Mouse (Mus musculus) hindbrain, embryonic 16.5 days (tissue): ENCODE results near the gene Ubn1. TPM values are rescaled to one million over a fixed set of nuclear protein-coding genes. Genes with fewer than 3 reads are reported as not detected.

Experiments used
- ATAC-seq: fragments of 200-750 bp; cut with Nextera tagmentation; 2 replicates; pipeline ENCODE4 v1.8.0; 2017; ENCODE audit warnings: moderate TSS enrichment, moderate library complexity
- H3K27ac ChIP-seq: fragments of 300-500 bp; sonication (generic); 2 replicates; pipeline ENCODE4 v1.5.1; 2014; ENCODE audit warnings: low read depth, mild to moderate bottlenecking, control low read depth, low read length, moderate library complexity
- H3K27me3 ChIP-seq: fragments of 300-500 bp; sonication (generic); replicated peaks from 2 replicates; pipeline ENCODE4 v1.6.1; 2014; ENCODE audit warnings: low read length; ENCODE audit not compliant: control insufficient read depth, insufficient read depth
- H3K36me3 ChIP-seq: fragments of 300-500 bp; sonication (generic); 2 replicates; pipeline ENCODE4 v1.6.1; 2014; ENCODE audit warnings: mild to moderate bottlenecking, low read length, moderate library complexity, mixed read lengths; ENCODE audit not compliant: control insufficient read depth, insufficient read depth
- H3K4me1 ChIP-seq: fragments of 300-500 bp; sonication (generic); 2 replicates; pipeline ENCODE4 v1.6.1; 2014; ENCODE audit warnings: low read depth, low read length; ENCODE audit not compliant: control insufficient read depth, insufficient read depth
- H3K4me2 ChIP-seq: fragments of 300-500 bp; sonication (generic); 2 replicates; pipeline ENCODE4 v1.6.1; 2014; ENCODE audit warnings: mild to moderate bottlenecking, low read length, control low read depth, moderate library complexity
- H3K4me3 ChIP-seq: fragments of 300-500 bp; sonication (generic); 2 replicates; pipeline ENCODE4 v1.5.1; 2014; ENCODE audit warnings: mild to moderate bottlenecking, low read length, control low read depth, moderate library complexity
- H3K9ac ChIP-seq: fragments of 300-500 bp; sonication (generic); 2 replicates; pipeline ENCODE4 v1.6.1; 2014; ENCODE audit warnings: low read depth, mild to moderate bottlenecking, control low read depth, low read length, moderate library complexity
- H3K9me3 ChIP-seq: fragments of 300-500 bp; sonication (generic); 2 replicates; pipeline ENCODE4 v1.6.1; 2014; ENCODE audit warnings: mild to moderate bottlenecking, low read length, moderate library complexity; ENCODE audit not compliant: control insufficient read depth
- WGBS: fragments of 180-500 bp; shearing (Covaris S2); extraction: QIAGEN DNeasy Blood & Tissue Kit; methylation state at CpG from one replicate; pipeline ENCODE4 v1.1.7; 2014; 5-methylcytosine and 5-hydroxymethylcytosine counted together
- polyA plus RNA-seq: library from polyadenylated mRNA; unstranded; fragments of >200 nt; fragmentation: Nextera tagmentation; extraction: Ambion mirVana; gene quantifications from 2 replicates; pipeline ENCODE4 v1.2.1, GENCODE M21; 2015

Gene Ubn1
- polyA plus RNA-seq, 1 experiment from 2014 or later: 9.0 TPM

DNA sequence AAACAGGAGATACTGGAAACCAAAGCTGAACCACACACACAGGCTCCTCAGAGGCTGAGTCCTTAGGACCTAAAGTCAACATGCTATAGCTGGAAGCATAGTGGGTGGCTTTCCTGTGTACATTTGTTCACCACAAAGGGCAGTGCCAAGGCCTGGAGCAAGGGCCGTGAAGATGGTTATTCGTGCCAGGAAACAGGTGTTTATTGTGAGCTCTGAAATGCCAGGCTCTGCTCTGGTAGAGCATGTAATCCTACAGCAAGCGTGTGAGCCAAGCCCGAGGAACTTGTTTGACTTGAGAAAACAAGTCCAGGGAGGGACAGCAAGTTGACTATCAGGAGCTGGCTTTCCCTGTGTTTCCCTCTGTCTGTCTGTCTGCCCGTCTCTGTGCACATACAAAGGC, 43.4 kb downstream of the Ubn1 start:
- H3K9me3 ChIP-seq: no peaks in the 10 kb centered on the region
- WGBS: 92% methylated on average over 5 of the region's 5 CpGs

DNA sequence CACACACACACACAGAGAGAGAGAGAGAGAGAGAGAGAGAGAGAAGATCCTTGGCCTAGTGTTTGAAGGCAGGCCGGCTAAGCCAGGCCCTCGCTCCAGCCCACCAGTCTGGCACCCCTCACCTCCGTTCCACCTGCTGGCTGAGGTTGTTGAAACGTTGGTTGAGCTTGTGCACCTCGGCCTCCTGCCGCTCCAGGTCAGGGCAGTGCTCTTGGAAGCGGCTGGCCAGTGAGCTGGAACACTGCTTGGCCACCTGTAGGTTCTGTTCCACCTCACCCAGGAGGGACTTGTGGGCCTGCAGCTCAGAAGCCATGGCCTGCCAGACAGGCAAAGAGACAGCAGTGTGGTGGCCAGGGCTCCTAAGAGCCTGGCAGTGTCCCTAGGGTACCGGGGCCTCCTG, 46.6 kb downstream of the Ubn1 start:
- H3K36me3 ChIP-seq: no peaks in the 10 kb centered on the region
- no peaks in the 10 kb centered on the region for H3K9me3 ChIP-seq
- no peak overlapping the region for H3K4me2 ChIP-seq
- H3K27ac ChIP-seq: no peak overlapping the region
- H3K4me1 ChIP-seq: no peaks in the 10 kb centered on the region
- no peak overlapping the region for H3K9ac ChIP-seq
- H3K4me3 ChIP-seq: no peak overlapping the region
- H3K27me3 ChIP-seq: no peaks in the 10 kb centered on the region
- ATAC-seq: no peak
- WGBS: 83% methylated on average over 8 of the region's 8 CpGs

More for the DNA sequence above, 43.4 kb downstream of the Ubn1 start:
- Histone ChIP-seq H3K4me2 (no peak overlapping the region), H3K9ac (no peak overlapping the region), H3K4me3 (no peak overlapping the region), H3K27ac (no peak overlapping the region), H3K36me3 (no peaks in the 10 kb centered on the region), H3K4me1 (no peaks in the 10 kb centered on the region), H3K27me3 (no peaks in the 10 kb centered on the region)
- ATAC-seq: no peak

DNA sequence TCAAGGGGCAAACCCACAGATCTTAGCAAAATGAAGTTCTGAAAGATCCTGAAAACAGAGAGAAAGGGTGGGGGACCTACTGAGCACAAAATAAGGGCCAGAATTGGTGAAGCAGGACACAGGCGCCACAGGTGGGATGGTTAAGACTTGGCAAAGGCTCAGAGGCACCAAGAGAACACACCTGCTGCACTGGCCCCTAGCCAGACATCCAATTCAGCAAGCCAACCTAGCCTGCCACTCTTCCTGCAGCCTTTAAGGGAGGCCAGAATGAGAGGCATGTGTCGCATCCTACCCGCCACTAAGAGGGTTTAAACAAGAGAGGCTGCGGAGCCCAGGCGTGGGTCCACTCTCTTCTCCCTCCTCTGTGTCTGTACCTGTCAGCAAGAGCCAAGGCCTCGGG, 51.1 kb downstream of the Ubn1 start:
- Histone ChIP-seq H3K4me2 (no peak overlapping the region), H3K4me1 (no peaks in the 10 kb centered on the region), H3K4me3 (no peak overlapping the region), H3K27me3 (no peaks in the 10 kb centered on the region), H3K27ac (no peak overlapping the region), H3K9me3 (no peaks in the 10 kb centered on the region), H3K36me3 (no peaks in the 10 kb centered on the region), H3K9ac (no peak overlapping the region)
- no peak for ATAC-seq
- WGBS: 71% methylated on average over 5 of the region's 6 CpGs

DNA sequence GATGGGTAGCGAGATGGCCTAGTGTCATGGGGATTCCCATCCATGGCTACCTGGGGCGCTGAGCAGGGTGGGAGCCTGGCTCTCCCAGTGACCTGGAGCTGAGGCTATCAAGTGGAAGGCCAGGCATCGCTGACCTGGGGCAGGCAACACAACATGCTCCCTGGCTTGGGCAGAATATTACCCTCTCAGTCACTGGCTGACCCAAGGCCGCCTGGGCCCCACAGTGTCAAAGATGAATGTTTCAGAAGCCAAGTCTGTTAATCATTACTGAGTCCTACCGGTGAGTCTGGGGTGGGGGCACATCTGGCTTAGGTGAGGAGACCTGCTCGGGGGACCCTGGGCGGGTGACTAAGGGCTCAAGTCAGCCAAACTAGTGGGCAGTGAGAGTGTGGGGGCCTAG, 60.0 kb downstream of the Ubn1 start:
- WGBS: 84% methylated on average over 7 of the region's 7 CpGs
- Histone ChIP-seq H3K4me2 (no peak overlapping the region), H3K27me3 (no peaks in the 10 kb centered on the region)

DNA sequence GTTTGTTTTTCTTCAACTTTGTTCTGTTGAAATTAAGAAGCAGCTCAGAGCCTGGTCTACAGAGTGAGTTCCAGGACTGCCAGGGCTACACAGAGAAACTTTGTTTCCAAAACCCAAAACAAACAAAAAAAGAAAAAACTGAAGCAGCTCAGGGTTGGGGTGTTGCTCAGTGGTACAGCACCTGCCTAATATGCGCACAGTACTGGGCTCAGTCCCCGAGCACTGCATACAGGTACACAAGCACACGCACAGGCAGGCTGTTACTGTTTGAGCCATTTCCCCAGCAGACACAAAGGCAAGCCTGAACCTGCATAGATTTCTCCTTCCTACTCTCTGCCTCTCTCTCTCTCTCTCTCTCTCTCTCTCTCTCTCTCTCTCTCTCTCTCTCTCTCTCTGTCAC, 61.2 kb downstream of the Ubn1 start:
- Histone ChIP-seq H3K36me3 (no peaks in the 10 kb centered on the region), H3K9me3 (no peaks in the 10 kb centered on the region), H3K27ac (no peak overlapping the region), H3K4me3 (no peak overlapping the region), H3K27me3 (no peaks in the 10 kb centered on the region), H3K9ac (no peak overlapping the region), H3K4me1 (no peaks in the 10 kb centered on the region; the same call in 1 of the 2 replicates), H3K4me2 (no peak overlapping the region)
- WGBS: 100% methylated on average over 3 of the region's 3 CpGs
- no peak for ATAC-seq

More for the DNA sequence above, 60.0 kb downstream of the Ubn1 start:
- H3K9ac ChIP-seq: no peak overlapping the region
- ATAC-seq: no peak
- no peaks in the 10 kb centered on the region; the same call in 1 of the 2 replicates for H3K4me1 ChIP-seq
- H3K4me3 ChIP-seq: no peak overlapping the region
- no peak overlapping the region for H3K27ac ChIP-seq
- H3K36me3 ChIP-seq: no peaks in the 10 kb centered on the region
- H3K9me3 ChIP-seq: no peaks in the 10 kb centered on the region

DNA sequence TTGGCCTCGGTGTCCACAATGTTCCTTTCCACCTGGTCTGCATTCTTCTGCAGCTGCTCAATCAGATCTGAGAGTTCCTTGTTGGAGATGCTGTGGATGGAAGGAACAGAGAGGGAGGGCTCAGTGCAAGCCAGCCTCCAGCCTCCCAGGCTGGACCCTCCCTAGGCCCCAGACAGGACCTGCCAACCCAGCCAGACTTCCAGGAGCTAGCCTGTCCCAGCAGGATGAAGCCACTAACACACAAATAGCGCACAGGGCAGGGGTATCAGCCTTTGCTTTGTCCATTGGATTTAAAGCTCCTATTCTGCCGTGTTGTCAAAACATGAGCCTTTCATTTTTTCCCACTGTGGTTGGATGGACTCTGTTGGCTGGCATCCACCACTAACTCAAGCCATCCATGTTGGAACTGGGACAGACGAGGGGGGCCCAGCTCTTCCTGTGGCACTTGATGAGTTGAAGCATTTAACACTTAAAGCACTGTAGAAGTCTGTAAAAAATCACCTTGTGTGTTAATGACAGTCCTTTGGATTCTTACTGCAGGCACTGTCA, 63.2 kb downstream of the Ubn1 start:
- H3K36me3 ChIP-seq: no peaks in the 10 kb centered on the region
- no peak overlapping the region for H3K4me3 ChIP-seq
- 61% methylated on average over 4 of the region's 4 CpGs for WGBS
- no peak overlapping the region for H3K4me2 ChIP-seq
- no peaks in the 10 kb centered on the region for H3K27me3 ChIP-seq
- ATAC-seq: no peak
- no peak overlapping the region; the same call in 1 of the 2 replicates for H3K9ac ChIP-seq
- no peaks in the 10 kb centered on the region; the same call in 1 of the 2 replicates for H3K4me1 ChIP-seq
- no peak overlapping the region for H3K27ac ChIP-seq
- H3K9me3 ChIP-seq: no peaks in the 10 kb centered on the region

DNA sequence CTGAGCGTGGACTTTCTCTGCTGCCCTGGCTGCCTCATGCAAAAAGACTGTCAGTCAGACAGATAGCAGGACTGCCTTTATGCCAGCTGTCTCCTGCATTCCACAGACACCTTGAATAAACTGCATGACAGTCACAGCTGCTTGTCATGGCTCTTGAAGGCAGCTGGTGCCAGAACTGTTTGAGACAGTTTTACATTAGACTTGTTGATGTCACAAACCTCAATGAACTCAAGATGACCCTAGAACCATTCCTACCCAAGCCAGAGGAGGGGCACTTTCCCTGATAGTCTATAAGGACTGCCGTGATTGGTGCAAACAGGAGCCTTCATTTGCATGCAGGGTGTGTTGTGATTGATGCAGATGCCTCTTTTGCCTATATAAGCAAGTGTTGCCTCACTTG, 63.7 kb downstream of the Ubn1 start:
- no peak overlapping the region for H3K4me3 ChIP-seq
- H3K4me2 ChIP-seq: no peak overlapping the region
- no peaks in the 10 kb centered on the region for H3K27me3 ChIP-seq
- no peaks in the 10 kb centered on the region for H3K36me3 ChIP-seq
- WGBS: 48% methylated on average over 2 of the region's 2 CpGs
- H3K9me3 ChIP-seq: no peaks in the 10 kb centered on the region
- ATAC-seq: no peak
- no peaks in the 10 kb centered on the region; the same call in 1 of the 2 replicates for H3K4me1 ChIP-seq
- no peak overlapping the region for H3K9ac ChIP-seq
- no peak overlapping the region for H3K27ac ChIP-seq

DNA sequence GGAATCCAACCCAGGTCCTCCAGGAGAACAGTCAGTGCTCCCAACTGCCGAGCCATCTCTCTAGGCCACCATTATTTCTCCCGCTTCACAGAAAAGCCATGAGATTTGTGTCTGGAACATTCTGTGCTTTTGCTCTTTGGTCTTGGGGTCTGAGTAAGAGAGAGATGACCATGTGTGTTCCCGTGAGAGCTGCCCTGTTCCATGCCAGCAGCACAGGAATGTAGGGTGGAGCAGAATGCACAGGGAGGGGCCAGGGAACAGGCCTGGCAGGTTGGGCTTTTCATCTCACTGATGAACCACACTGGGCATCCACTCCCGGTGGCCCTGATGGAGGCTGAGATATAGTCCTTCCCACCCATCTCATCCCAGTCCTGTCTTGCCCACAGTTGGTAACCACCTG, 69.5 kb downstream of the Ubn1 start:
- no peak for ATAC-seq
- Histone ChIP-seq H3K27me3 (no peaks in the 10 kb centered on the region; the same call in 1 of the 2 replicates), H3K4me1 (no peaks in the 10 kb centered on the region), H3K4me3 (no peak overlapping the region), H3K9ac (no peak overlapping the region), H3K27ac (no peak overlapping the region), H3K36me3 (no peaks in the 10 kb centered on the region), H3K4me2 (no peak overlapping the region), H3K9me3 (no peaks in the 10 kb centered on the region)
- 82% methylated on average over 4 of the region's 4 CpGs for WGBS

DNA sequence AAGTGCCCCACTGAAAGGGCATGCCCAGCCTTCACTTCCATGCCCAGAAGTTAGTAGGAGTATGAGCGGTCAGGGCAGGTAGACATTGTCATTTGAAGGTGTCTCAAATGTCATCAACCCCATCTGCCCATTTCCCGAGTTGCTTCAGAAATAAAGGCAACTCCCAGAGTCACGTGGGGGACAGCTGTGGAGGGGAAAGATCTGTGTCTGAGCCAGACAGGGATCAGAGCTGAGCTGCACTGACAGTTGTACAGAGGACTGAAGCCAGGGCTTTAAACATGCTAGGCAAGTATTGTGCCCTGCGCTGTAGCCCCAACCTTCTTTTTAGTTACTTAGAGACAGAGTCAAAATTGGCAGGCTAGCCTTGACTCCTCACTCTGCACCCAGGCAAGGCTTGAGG, 70.0 kb downstream of the Ubn1 start:
- Histone ChIP-seq H3K9ac (no peak overlapping the region), H3K4me1 (no peaks in the 10 kb centered on the region), H3K4me3 (no peak overlapping the region), H3K36me3 (no peaks in the 10 kb centered on the region), H3K4me2 (no peak overlapping the region), H3K27ac (no peak overlapping the region), H3K27me3 (no peaks in the 10 kb centered on the region; the same call in 1 of the 2 replicates), H3K9me3 (no peaks in the 10 kb centered on the region)
- 77% methylated on average over 4 of the region's 4 CpGs for WGBS
- ATAC-seq: no peak

DNA sequence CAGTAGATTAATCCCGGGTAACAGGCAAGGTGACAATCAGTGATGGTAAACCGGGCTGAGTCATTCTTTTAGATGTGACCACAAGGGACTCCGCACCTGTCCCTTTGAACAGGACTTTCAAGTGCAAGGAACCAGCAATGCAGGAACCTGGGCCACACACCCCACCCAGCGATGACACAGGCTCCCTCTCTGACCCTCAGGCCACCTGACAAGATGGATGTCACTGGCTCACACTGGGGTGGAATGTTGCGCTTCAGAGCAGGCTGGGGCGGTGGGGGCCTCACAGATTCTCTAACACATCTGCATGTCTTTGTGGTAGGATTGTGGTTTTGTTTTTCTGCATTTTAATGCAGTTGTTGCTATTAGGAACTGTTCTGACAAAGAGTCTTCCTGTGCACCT, 73.6 kb downstream of the Ubn1 start:
- no peak for ATAC-seq
- Histone ChIP-seq H3K4me3 (no peak overlapping the region), H3K4me1 (no peaks in the 10 kb centered on the region), H3K27ac (no peak overlapping the region), H3K27me3 (no peaks in the 10 kb centered on the region; the same call in 1 of the 2 replicates), H3K9me3 (no peaks in the 10 kb centered on the region), H3K9ac (no peak overlapping the region), H3K36me3 (no peaks in the 10 kb centered on the region), H3K4me2 (no peak overlapping the region)
- 76% methylated on average over 6 of the region's 6 CpGs for WGBS
